Mouse (Mus musculus) neural tube, embryonic 13.5 days (tissue): ENCODE measurements around the gene Styk1. TPM values are rescaled to one million over a fixed set of nuclear protein-coding genes. Genes with fewer than 3 reads are reported as not detected.
"Not testable (repeated sequence)": the region's sequence is repeated elsewhere in the genome, so short reads cannot be mapped to it uniquely, and the experiment has no call there.

ENCODE experiments used
- ATAC-seq: fragments of 200-750 bp; cut with Nextera tagmentation; 2 replicates; pipeline ENCODE4 v1.8.0; 2017; ENCODE audit warnings: low read depth, mild to moderate bottlenecking, moderate TSS enrichment, moderate library complexity
- H3K27ac ChIP-seq: fragments of 300-500 bp; sonication (generic); replicated peaks from 2 replicates; pipeline ENCODE4 v1.5.1; 2015; ENCODE audit warnings: moderate library complexity, mild to moderate bottlenecking, inconsistent platforms
- H3K27me3 ChIP-seq: fragments of 300-500 bp; sonication (generic); 2 replicates; pipeline ENCODE4 v1.6.1; 2015; ENCODE audit warnings: mild to moderate bottlenecking, inconsistent platforms
- H3K36me3 ChIP-seq: fragments of 300-500 bp; sonication (generic); 2 replicates; pipeline ENCODE4 v1.6.1; 2015; ENCODE audit warnings: mild to moderate bottlenecking, inconsistent platforms
- H3K4me1 ChIP-seq: fragments of 300-500 bp; sonication (generic); replicated peaks from 2 replicates; pipeline ENCODE4 v1.6.1; 2015; ENCODE audit warnings: inconsistent platforms
- H3K4me2 ChIP-seq: fragments of 300-500 bp; sonication (generic); 2 replicates; pipeline ENCODE4 v1.6.1; 2015; ENCODE audit warnings: inconsistent platforms, mild to moderate bottlenecking, moderate library complexity
- H3K4me3 ChIP-seq: fragments of 300-500 bp; sonication (generic); 2 replicates; pipeline ENCODE4 v1.5.1; 2015; ENCODE audit warnings: mild to moderate bottlenecking, inconsistent platforms
- H3K9ac ChIP-seq: fragments of 300-500 bp; sonication (generic); 2 replicates; pipeline ENCODE4 v1.6.1; 2015; ENCODE audit warnings: moderate library complexity, mild to moderate bottlenecking, inconsistent platforms
- H3K9me3 ChIP-seq: fragments of 300-500 bp; sonication (generic); 2 replicates; pipeline ENCODE4 v1.6.1; 2016; ENCODE audit warnings: inconsistent platforms
- WGBS: fragments of 180-500 bp; shearing (Covaris S2); methylation state at CpG from one replicate; pipeline ENCODE4 v1.1.7; 2015; 5-methylcytosine and 5-hydroxymethylcytosine counted together
- polyA plus RNA-seq: library from polyadenylated mRNA; unstranded; fragments of >200 nt; fragmentation: Nextera tagmentation; extraction: Ambion mirVana; gene quantifications from 2 replicates; pipeline ENCODE4 v1.2.1, GENCODE M21; 2015

The Styk1 gene
- polyA plus RNA-seq, 1 experiment from 2014 or later = 1.4 TPM

- H3K4me1 ChIP-seq = no peaks in the 10 kb centered on the region
- no peak overlapping the region for H3K4me2 ChIP-seq
- H3K27ac ChIP-seq = no peak overlapping the region
- H3K9ac ChIP-seq = no peak overlapping the region
- no peak overlapping the region for H3K4me3 ChIP-seq
- no peaks in the 10 kb centered on the region for H3K36me3 ChIP-seq
- H3K27me3 ChIP-seq = no peaks in the 10 kb centered on the region
- H3K9me3 ChIP-seq = no peaks in the 10 kb centered on the region
- no peak for ATAC-seq
- 71% methylated on average over 3 of the region's 3 CpGs for WGBS
Observed at GRCm38 (mm10) chr6:131308031-131308430, 45.4 kb downstream of the Styk1 start.

- Histone ChIP-seq H3K4me1 (no peaks in the 10 kb centered on the region), H3K9ac (no peak overlapping the region), H3K27me3 (no peaks in the 10 kb centered on the region), H3K4me2 (no peak overlapping the region), H3K4me3 (no peak overlapping the region), H3K27ac (no peak overlapping the region), H3K36me3 (no peaks in the 10 kb centered on the region), H3K9me3 (no peaks in the 10 kb centered on the region)
- no peak for ATAC-seq
- WGBS = 71% methylated on average over 3 of the region's 3 CpGs
Observed at GRCm38 (mm10) chr6:131304776-131305175, 48.6 kb downstream of the Styk1 start.

- Histone ChIP-seq H3K9me3 (no peaks in the 10 kb centered on the region), H3K4me2 (no peak overlapping the region), H3K27ac (no peak overlapping the region), H3K4me3 (no peak overlapping the region), H3K4me1 (no peaks in the 10 kb centered on the region), H3K9ac (no peak overlapping the region), H3K27me3 (no peaks in the 10 kb centered on the region; the same call in 1 of the 2 replicates), H3K36me3 (no peaks in the 10 kb centered on the region)
- ATAC-seq = no peak
Observed at GRCm38 (mm10) chr6:131298531-131298930, 54.9 kb downstream of the Styk1 start.

- Histone ChIP-seq H3K4me1 (peaks cover 12% of the 10 kb centered on the region), H3K36me3 (no peaks in the 10 kb centered on the region), H3K9me3 (no peaks in the 10 kb centered on the region), H3K27me3 (no peaks in the 10 kb centered on the region; the same call in 1 of the 2 replicates), H3K4me3 (no peak overlapping the region), H3K9ac (no peak overlapping the region), H3K27ac (no peak overlapping the region), H3K4me2 (no peak overlapping the region)
- no peak for ATAC-seq
- 90% methylated on average over 5 of the region's 5 CpGs for WGBS
Observed at GRCm38 (mm10) chr6:131294435-131295112, 58.8 kb downstream of the Styk1 start.

GRCm38 (mm10) chr6:131293916-131294315 lies 59.5 kb downstream of the Styk1 start:
- peak overlapping the region; percentile 72 for H3K4me2 ChIP-seq
- H3K9ac ChIP-seq = no peak overlapping the region
- peaks cover 12% of the 10 kb centered on the region for H3K4me1 ChIP-seq
- H3K27ac ChIP-seq = no peak overlapping the region
- no peak overlapping the region for H3K4me3 ChIP-seq
- H3K27me3 ChIP-seq = no peaks in the 10 kb centered on the region; the same call in 1 of the 2 replicates
- H3K9me3 ChIP-seq = no peaks in the 10 kb centered on the region
- no peak for ATAC-seq
- H3K36me3 ChIP-seq = no peaks in the 10 kb centered on the region
- WGBS = 90% methylated on average over 5 of the region's 5 CpGs

GRCm38 (mm10) chr6:131292991-131293788 lies 60.2 kb downstream of the Styk1 start, which contains the start of gene Magohb:
Gene Magohb, minus strand, starts transcription at chr6:131293244.
- ATAC-seq = peak; percentile 94
- 2% methylated on average over 48 of the region's 51 CpGs for WGBS
- Histone ChIP-seq H3K4me1 (peaks cover 12% of the 10 kb centered on the region), H3K27ac (peak within 1 kb of the TSS; percentile 68; the same call in 1 of the 2 replicates), H3K36me3 (peaks cover 2% of the 10 kb centered on the region), H3K27me3 (no peaks in the 10 kb centered on the region; the same call in 1 of the 2 replicates), H3K9ac (peak within 1 kb of the TSS; percentile 81), H3K4me2 (peak within 1 kb of the TSS; percentile 72), H3K9me3 (no peaks in the 10 kb centered on the region), H3K4me3 (peak within 1 kb of the TSS; percentile 68)

GRCm38 (mm10) chr6:131292276-131292990 lies 61.0 kb downstream of the Styk1 start:
- WGBS = 26% methylated on average over 10 of the region's 10 CpGs
- Histone ChIP-seq H3K9ac (peak overlapping the region; percentile 81), H3K4me2 (peak overlapping the region; percentile 72), H3K36me3 (peaks cover 9% of the 10 kb centered on the region), H3K4me1 (peaks cover 12% of the 10 kb centered on the region), H3K4me3 (peak overlapping the region; percentile 68), H3K9me3 (no peaks in the 10 kb centered on the region), H3K27ac (0 out of 2 replicates have a peak overlapping the region, but pooled peaks have one; percentile 29), H3K27me3 (no peaks in the 10 kb centered on the region)
- peak; percentile 57 for ATAC-seq

GRCm38 (mm10) chr6:131290430-131290829 lies 63.0 kb downstream of the Styk1 start:
- Histone ChIP-seq H3K27ac (no peak overlapping the region), H3K4me2 (no peak overlapping the region), H3K9ac (no peak overlapping the region), H3K9me3 (no peaks in the 10 kb centered on the region), H3K4me3 (no peak overlapping the region), H3K36me3 (peaks cover 20% of the 10 kb centered on the region), H3K27me3 (no peaks in the 10 kb centered on the region), H3K4me1 (peaks cover 12% of the 10 kb centered on the region)
- WGBS = 18% methylated on average over 2 of the region's 2 CpGs
- no peak for ATAC-seq

- H3K9ac ChIP-seq, ATAC-seq, H3K4me2 ChIP-seq, H3K27me3 ChIP-seq, H3K4me1 ChIP-seq, H3K9me3 ChIP-seq, H3K4me3 ChIP-seq, H3K27ac ChIP-seq: not testable (repeated sequence)
- H3K36me3 ChIP-seq = peaks cover 38% of the 10 kb centered on the region
- WGBS = 98% methylated on average over 2 of the region's 2 CpGs
Observed at GRCm38 (mm10) chr6:131278160-131278559, 75.2 kb downstream of the Styk1 start.

GRCm38 (mm10) chr6:131276659-131277058 lies 76.7 kb downstream of the Styk1 start:
- Histone ChIP-seq H3K27ac (no peak overlapping the region), H3K4me3 (no peak overlapping the region), H3K9me3 (no peaks in the 10 kb centered on the region), H3K9ac (no peak overlapping the region), H3K4me1 (no peaks in the 10 kb centered on the region), H3K36me3 (peaks cover 24% of the 10 kb centered on the region), H3K4me2 (no peak overlapping the region), H3K27me3 (no peaks in the 10 kb centered on the region)
- 94% methylated on average over 4 of the region's 4 CpGs for WGBS
- ATAC-seq = no peak

- H3K27me3 ChIP-seq = no peaks in the 10 kb centered on the region
- H3K27ac ChIP-seq = no peak overlapping the region
- H3K36me3 ChIP-seq = peaks cover 19% of the 10 kb centered on the region
- no peaks in the 10 kb centered on the region for H3K4me1 ChIP-seq
- H3K9me3 ChIP-seq = no peaks in the 10 kb centered on the region
- no peak overlapping the region for H3K4me3 ChIP-seq
- no peak for ATAC-seq
- H3K4me2 ChIP-seq = no peak overlapping the region
- H3K9ac ChIP-seq = no peak overlapping the region
- WGBS = 100% methylated on average over 1 of the region's 1 CpGs
Observed at GRCm38 (mm10) chr6:131272311-131272710, 81.1 kb downstream of the Styk1 start.

- WGBS = 74% methylated on average over 1 of the region's 1 CpGs
- no peaks in the 10 kb centered on the region for H3K4me1 ChIP-seq
- 0 out of 2 replicates have a peak, but pooled peaks cover under 1% of the 10 kb centered on the region for H3K36me3 ChIP-seq
- H3K4me2 ChIP-seq = no peak overlapping the region
- ATAC-seq = no peak
- no peak overlapping the region for H3K27ac ChIP-seq
- H3K4me3 ChIP-seq = no peak overlapping the region
- H3K27me3 ChIP-seq = no peaks in the 10 kb centered on the region
- no peaks in the 10 kb centered on the region for H3K9me3 ChIP-seq
- H3K9ac ChIP-seq = no peak overlapping the region
Observed at GRCm38 (mm10) chr6:131270312-131270711, 83.1 kb downstream of the Styk1 start.
